28 mouse cellular contexts compared by ENCODE assay signal in the genomic region with DNA sequence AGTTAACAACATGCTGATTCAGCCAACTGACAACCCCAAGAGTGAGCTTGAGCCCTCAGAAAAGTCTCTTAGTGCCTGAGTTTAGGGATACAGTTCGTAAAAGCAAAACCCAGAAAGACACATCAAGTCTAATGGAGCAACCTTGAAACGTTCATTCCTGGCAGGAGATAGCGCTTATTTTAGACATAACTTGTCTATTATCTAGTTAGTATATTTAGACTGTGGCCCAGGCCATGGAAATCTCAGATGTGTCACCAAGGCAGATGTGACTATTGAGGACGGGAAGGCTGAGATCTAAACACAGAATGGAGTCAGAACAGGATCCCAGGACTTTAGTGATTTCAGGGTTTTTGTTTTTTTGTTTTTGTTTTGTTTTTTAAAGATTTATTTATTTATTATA. TPM values are rescaled to one million over a fixed set of nuclear protein-coding genes. Genes with fewer than 3 reads are reported as not detected.
DNase-seq lines count a peak whose midpoint lies in the region; ATAC-seq and TF ChIP-seq lines count a peak whose summit lies in the region.
"Had no signal": no experiment of that assay in that cellular context is flagged by ENCODE, and none has a peak within 500 bp of the region (broad histone marks: within the 10 kb centered on the region; RNA-seq: fewer than 3 reads in every experiment).

No protein-coding gene starts in this region.

- no peaks in the 10 kb centered on the region for H3K27me3 ChIP-seq in heart, embryonic 10.5 days (ENCODE audit: insufficient read depth, poor library complexity, severe bottlenecking)
- no peaks in the 10 kb centered on the region for H3K27me3 ChIP-seq in heart, embryonic 14.5 days (ENCODE audit: control insufficient read depth, insufficient read depth, low read length)
- no peaks in the 10 kb centered on the region for H3K27me3 ChIP-seq in heart, embryonic 16.5 days (ENCODE audit: control insufficient read depth, insufficient read depth, low read length)
- H3K27me3 ChIP-seq: embryonic facial prominence, embryonic 13.5 days; forebrain, embryonic 12.5 days; forebrain, embryonic 15.5 days; intestine, embryonic 15.5 days had no signal

- no peak for DNase-seq in gastrocnemius, adult 2 months
- no peak for DNase-seq in gastrocnemius, adult 8-10 months (ENCODE audit: low spot score in 2 of 2)
- no peak for DNase-seq in heart, embryonic 10.5 days (ENCODE audit: low spot score)
- DNase-seq in heart, postnatal 4 days: no peak
- no peak for DNase-seq in heart, postnatal 14 days
- no peak for DNase-seq in right cerebral cortex, adult 18-20 months
- DNase-seq: adrenal gland, adult 8-10 months; adrenal gland, postnatal 25 days; cerebellum, adult 11-12 months; cerebellum, adult 8-10 months; cerebellum, postnatal 10 days; cerebellum, postnatal 36 days; embryo, embryonic 11 days; gastrocnemius, postnatal 14 days; kidney, adult 11 months; kidney, adult 8-10 months had no signal

- TF ChIP-seq CTCF in gastrocnemius, adult 2 months (IDR thresholded peaks at IDR 0.05): no peak

- 0 out of 2 replicates have a peak overlapping the region, but pooled peaks have one; percentile 1 for H3K4me2 ChIP-seq in heart, embryonic 14.5 days (ENCODE audit: low read length)
- H3K4me2 ChIP-seq in heart, embryonic 16.5 days (ENCODE audit: low read depth, low read length): peak overlapping the region; percentile 43; the same call in 1 of the 2 replicates
- H3K4me2 ChIP-seq: embryonic facial prominence, embryonic 13.5 days; forebrain, embryonic 12.5 days; forebrain, embryonic 15.5 days; hindbrain, embryonic 13.5 days; intestine, embryonic 15.5 days had no signal

- H3K9ac ChIP-seq in heart, embryonic 14.5 days (ENCODE audit: low read length): no peak overlapping the region
- H3K9ac ChIP-seq in heart, embryonic 16.5 days (ENCODE audit: low read length): no peak overlapping the region; the same call in 1 of the 2 replicates
- H3K9ac ChIP-seq: embryonic facial prominence, embryonic 13.5 days; forebrain, embryonic 12.5 days; forebrain, embryonic 15.5 days; hindbrain, embryonic 13.5 days; intestine, embryonic 15.5 days had no signal

- 62% methylated on average over 4 of the region's 4 CpGs for WGBS in heart, embryonic 10.5 days
- WGBS in heart, embryonic 14.5 days: 31% methylated on average over 4 of the region's 4 CpGs
- WGBS in heart, embryonic 16.5 days: 31% methylated on average over 4 of the region's 4 CpGs

- H3K4me3 ChIP-seq in gastrocnemius, adult 2 months: no peak overlapping the region
- H3K4me3 ChIP-seq in heart, embryonic 10.5 days: no peak overlapping the region
- H3K4me3 ChIP-seq in heart, embryonic 14.5 days (ENCODE audit: control insufficient read depth in 1 of 2, insufficient read depth in 1 of 2, low read depth in 1 of 2, low read length in 2 of 2): no peak overlapping the region
- H3K4me3 ChIP-seq in heart, embryonic 16.5 days (ENCODE audit: low read length): no peak overlapping the region
- H3K4me3 ChIP-seq: embryonic facial prominence, embryonic 10.5 days; embryonic facial prominence, embryonic 13.5 days; erythroblast, embryonic 14.5 days; forebrain, embryonic 12.5 days; forebrain, embryonic 15.5 days; hindbrain, embryonic 10.5 days; hindbrain, embryonic 13.5 days; intestine, embryonic 15.5 days had no signal

- intact Hi-C loops in gastrocnemius, adult 2 months (cut with DNase I): no loop called here
- intact Hi-C loops in heart, postnatal 14 days (cut with DNase I): no loop called here

- ATAC-seq in heart, embryonic 14.5 days (ENCODE audit: insufficient number of reproducible peaks, insufficient read depth, low FRiP score, low read depth): no peak
- ATAC-seq in heart, embryonic 16.5 days (replicated peaks; ENCODE audit: extremely low read depth, insufficient read depth, low FRiP score): peak; percentile 47; the same call in 1 of the 2 replicates
- ATAC-seq: activated CD4-positive, CD25-positive, alpha-beta regulatory T cell, adult 4 months; forebrain, embryonic 15.5 days; hindbrain, embryonic 16.5 days; intestine, embryonic 15.5 days had no signal

- H3K27ac ChIP-seq in gastrocnemius, adult 2 months: peak overlapping the region; percentile 40
- H3K27ac ChIP-seq in heart, embryonic 10.5 days: 0 out of 2 replicates have a peak overlapping the region, but pooled peaks have one; percentile 67
- H3K27ac ChIP-seq in heart, embryonic 14.5 days (replicated peaks in 1 of 2; ENCODE audit: control insufficient read depth in 1 of 2, insufficient read depth in 1 of 2, low read depth in 2 of 2, low read length in 2 of 2): peak overlapping the region; percentile 45 to 66
- H3K27ac ChIP-seq in heart, embryonic 16.5 days (ENCODE audit: low read length): peak overlapping the region; percentile 81
- H3K27ac ChIP-seq: embryonic facial prominence, embryonic 10.5 days; embryonic facial prominence, embryonic 13.5 days; forebrain, embryonic 12.5 days; forebrain, embryonic 15.5 days; hindbrain, embryonic 10.5 days; hindbrain, embryonic 13.5 days; intestine, embryonic 15.5 days had no signal

- no peaks in the 10 kb centered on the region for H3K9me3 ChIP-seq in heart, embryonic 10.5 days
- H3K9me3 ChIP-seq in heart, embryonic 14.5 days (ENCODE audit: control insufficient read depth, low read length): no peaks in the 10 kb centered on the region
- no peaks in the 10 kb centered on the region for H3K9me3 ChIP-seq in heart, embryonic 16.5 days (replicated peaks; ENCODE audit: control insufficient read depth, low read length)
- H3K9me3 ChIP-seq: embryonic facial prominence, embryonic 10.5 days; embryonic facial prominence, embryonic 13.5 days; forebrain, embryonic 12.5 days; forebrain, embryonic 15.5 days; hindbrain, embryonic 10.5 days; hindbrain, embryonic 13.5 days; intestine, embryonic 15.5 days had no signal

- H3K4me1 ChIP-seq in heart, embryonic 10.5 days: peaks cover 12% of the 10 kb centered on the region
- peaks cover 15 to 24% of the 10 kb centered on the region in 2 experiments for H3K4me1 ChIP-seq in heart, embryonic 14.5 days (ENCODE audit: control insufficient read depth in 2 of 2, insufficient read depth in 2 of 2, low read length in 2 of 2)
- peaks cover 14% of the 10 kb centered on the region for H3K4me1 ChIP-seq in heart, embryonic 16.5 days (ENCODE audit: control insufficient read depth, insufficient read depth, low read length)
- H3K4me1 ChIP-seq: embryonic facial prominence, embryonic 10.5 days; embryonic facial prominence, embryonic 13.5 days; forebrain, embryonic 12.5 days; forebrain, embryonic 15.5 days; hindbrain, embryonic 10.5 days; hindbrain, embryonic 13.5 days; intestine, embryonic 15.5 days had no signal

- H3K36me3 ChIP-seq in heart, embryonic 10.5 days: no peaks in the 10 kb centered on the region
- no peaks in the 10 kb centered on the region for H3K36me3 ChIP-seq in heart, embryonic 14.5 days (ENCODE audit: control insufficient read depth, insufficient read depth, low read length)
- no peaks in the 10 kb centered on the region for H3K36me3 ChIP-seq in heart, embryonic 16.5 days (ENCODE audit: control insufficient read depth, insufficient read depth)
- H3K36me3 ChIP-seq: embryonic facial prominence, embryonic 10.5 days; embryonic facial prominence, embryonic 13.5 days; forebrain, embryonic 12.5 days; forebrain, embryonic 15.5 days; hindbrain, embryonic 10.5 days; hindbrain, embryonic 13.5 days; intestine, embryonic 15.5 days had no signal

RNA-seq across cellular contexts. Expression of a gene that starts 36.3 kb away (rescaled TPM):
- 1 to 10 TPM; 4.4 to 8.6 TPM for total RNA-seq in gastrocnemius, adult 2 months (2021)
- total RNA-seq in gastrocnemius, adult 8-10 months (2022): 1 to 10 TPM; 5.6 to 7.8 (median 6.6) TPM
- 13.2 and 16.8 TPM in 2 replicates for polyA plus RNA-seq in heart, embryonic 10.5 days (2016; fragmentation: Nextera tagmentation; extraction: Ambion mirVana)
- total RNA-seq in heart, postnatal 4 days (2021): 10 to 100 TPM; 39.7 to 42.5 TPM
- 20.8 and 27.3 TPM in 2 replicates for polyA plus RNA-seq in heart, embryonic 14.5 days (2014; fragmentation: Nextera tagmentation; extraction: Ambion mirVana)
- total RNA-seq in heart, postnatal 14 days (2021): 10 to 100 TPM; 23.9 to 27.8 TPM
- 60.9 and 62.6 TPM in 2 replicates for polyA plus RNA-seq in heart, embryonic 16.5 days (2015; fragmentation: Nextera tagmentation; extraction: Ambion mirVana)

RNA-seq across cellular contexts. Expression of a gene that starts 37.9 kb away (rescaled TPM):
- 10 to 100 TPM; 45.4 to 50.9 TPM for total RNA-seq in gastrocnemius, adult 2 months (2021)
- 10 to 100 TPM; 52.6 to 67.2 (median 55.9) TPM for total RNA-seq in gastrocnemius, adult 8-10 months (2022)
- 66.2 and 71.7 TPM in 2 replicates for polyA plus RNA-seq in heart, embryonic 10.5 days (2016; fragmentation: Nextera tagmentation; extraction: Ambion mirVana)
- total RNA-seq in heart, postnatal 4 days (2021): 100 to 1,000 TPM in 1 of 2 experiments, 10 to 100 TPM in 1; 97.8 to 105 TPM
- polyA plus RNA-seq in heart, embryonic 14.5 days (2014; fragmentation: Nextera tagmentation; extraction: Ambion mirVana): 86.8 and 93.7 TPM in 2 replicates
- 100 to 1,000 TPM; 108 to 111 TPM for total RNA-seq in heart, postnatal 14 days (2021)
- polyA plus RNA-seq in heart, embryonic 16.5 days (2015; fragmentation: Nextera tagmentation; extraction: Ambion mirVana): 119 and 134 TPM in 2 replicates

RNA-seq across cellular contexts. Expression of a gene that starts 53.0 kb away (rescaled TPM):
- 10 to 100 TPM; 29.7 to 40.0 TPM for total RNA-seq in gastrocnemius, adult 2 months (2021)
- 10 to 100 TPM; 26.7 to 34.5 (median 28.3) TPM for total RNA-seq in gastrocnemius, adult 8-10 months (2022)
- polyA plus RNA-seq in heart, embryonic 10.5 days (2016; fragmentation: Nextera tagmentation; extraction: Ambion mirVana): 911 and 1,091 TPM in 2 replicates
- 100 to 1,000 TPM; 908 to 913 TPM for total RNA-seq in heart, postnatal 4 days (2021)
- 673 and 698 TPM in 2 replicates for polyA plus RNA-seq in heart, embryonic 14.5 days (2014; fragmentation: Nextera tagmentation; extraction: Ambion mirVana)
- total RNA-seq in heart, postnatal 14 days (2021): 100 to 1,000 TPM; 134 to 183 TPM
- polyA plus RNA-seq in heart, embryonic 16.5 days (2015; fragmentation: Nextera tagmentation; extraction: Ambion mirVana): 634 and 654 TPM in 2 replicates

RNA-seq across cellular contexts. Expression of a gene that starts 56.2 kb away (rescaled TPM):
- total RNA-seq in gastrocnemius, adult 2 months (2021): 1 to 10 TPM; 3.6 to 4.4 TPM
- 1 to 10 TPM; 3.2 to 5.0 (median 4.0) TPM for total RNA-seq in gastrocnemius, adult 8-10 months (2022)
- polyA plus RNA-seq in heart, embryonic 10.5 days (2016; fragmentation: Nextera tagmentation; extraction: Ambion mirVana): 25.3 and 29.1 TPM in 2 replicates
- 10 to 100 TPM; 37.9 to 40.6 TPM for total RNA-seq in heart, postnatal 4 days (2021)
- 15.3 and 16.1 TPM in 2 replicates for polyA plus RNA-seq in heart, embryonic 14.5 days (2014; fragmentation: Nextera tagmentation; extraction: Ambion mirVana)
- 10 to 100 TPM; 12.9 to 13.5 TPM for total RNA-seq in heart, postnatal 14 days (2021)
- polyA plus RNA-seq in heart, embryonic 16.5 days (2015; fragmentation: Nextera tagmentation; extraction: Ambion mirVana): 14.7 and 15.0 TPM in 2 replicates

Comparison
In these comparisons a context has a peak if more than half of its experiments do, and no peak if none do; other contexts are left out.
1. RNA of a gene that starts 53.0 kb away (total RNA-seq): 908 to 913 TPM in heart, postnatal 4 days; 134 to 183 TPM in heart, postnatal 14 days, 29.7 to 40.0 TPM in gastrocnemius, adult 2 months and 26.7 to 34.5 TPM in gastrocnemius, adult 8-10 months; every median in the first group is over 4 times any median in the second.
2. Peak in every context shown above with its lines, with median percentiles within 50 percentile points of each other: H3K27ac ChIP-seq.